Mouse (Mus musculus) embryonic facial prominence, embryonic 14.5 days (tissue): ENCODE measurements around the gene Alpi. TPM values are rescaled to one million over a fixed set of nuclear protein-coding genes. Genes with fewer than 3 reads are reported as not detected.

Experiments
- ATAC-seq: fragments of 200-750 bp; cut with Nextera tagmentation; 2 replicates; pipeline ENCODE4 v1.8.0; 2017; ENCODE audit warnings: low read depth, moderate number of reproducible peaks, moderate TSS enrichment
- DNase-seq: peaks from one replicate; pipeline ENCODE4 v3.0.0-alpha.2; 2015; ENCODE audit warnings: low spot score
- H3K27ac ChIP-seq: fragments of 300-500 bp; sonication (generic); replicated peaks from 2 replicates; pipeline ENCODE4 v1.5.1; 2014; ENCODE audit warnings: low read depth, mild to moderate bottlenecking, low read length, moderate library complexity
- H3K27me3 ChIP-seq: fragments of 300-500 bp; sonication (generic); replicated peaks from 2 replicates; pipeline ENCODE4 v1.6.1; 2014; ENCODE audit warnings: low read length; ENCODE audit not compliant: control insufficient read depth, insufficient read depth
- H3K36me3 ChIP-seq: fragments of 300-500 bp; sonication (generic); 2 replicates; pipeline ENCODE4 v1.6.1; 2014; ENCODE audit warnings: low read length, mixed read lengths; ENCODE audit not compliant: control insufficient read depth, insufficient read depth
- H3K4me1 ChIP-seq: fragments of 300-500 bp; sonication (generic); 2 replicates; pipeline ENCODE4 v1.6.1; 2014; ENCODE audit warnings: antibody characterized with exemption, low read length; ENCODE audit not compliant: control insufficient read depth, insufficient read depth
- H3K4me2 ChIP-seq: fragments of 300-500 bp; sonication (generic); 2 replicates; pipeline ENCODE4 v1.6.1; 2014; ENCODE audit warnings: low read depth, mild to moderate bottlenecking, low read length, moderate library complexity, mixed read lengths
- H3K4me3 ChIP-seq: fragments of 300-500 bp; sonication (generic); 2 replicates; pipeline ENCODE4 v1.5.1; 2014; ENCODE audit warnings: low read depth, mild to moderate bottlenecking, low read length
- H3K9ac ChIP-seq: fragments of 300-500 bp; sonication (generic); 2 replicates; pipeline ENCODE4 v1.6.1; 2014; ENCODE audit warnings: low read depth, mild to moderate bottlenecking, low read length, moderate library complexity, mixed read lengths
- H3K9me3 ChIP-seq: fragments of 300-500 bp; sonication (generic); 2 replicates; pipeline ENCODE4 v1.6.1; 2016; ENCODE audit warnings: low read length; ENCODE audit not compliant: control insufficient read depth
- WGBS: fragments of 180-500 bp; shearing (Covaris S2); extraction: QIAGEN DNeasy Blood & Tissue Kit; methylation state at CpG from one replicate; pipeline ENCODE4 v1.1.7; 2014; 5-methylcytosine and 5-hydroxymethylcytosine counted together
- polyA plus RNA-seq: library from polyadenylated mRNA; unstranded; fragments of >200 nt; fragmentation: Nextera tagmentation; extraction: Ambion mirVana; gene quantifications from 2 replicates; pipeline ENCODE4 v1.2.1, GENCODE M21; 2014

The Alpi gene
- polyA plus RNA-seq, 1 experiment from 2014 or later = not detected

GRCm38 (mm10) chr1:87086964-87087363 is 14.4 kb downstream of the Alpi start:
- Histone ChIP-seq H3K9me3 (no peaks in the 10 kb centered on the region), H3K4me1 (no peaks in the 10 kb centered on the region), H3K36me3 (no peaks in the 10 kb centered on the region), H3K4me3 (no peak overlapping the region), H3K9ac (no peak overlapping the region), H3K27me3 (no peaks in the 10 kb centered on the region), H3K27ac (no peak overlapping the region), H3K4me2 (no peak overlapping the region)
- DNase-seq = no peak
- ATAC-seq = no peak
- WGBS = 69% methylated on average over 11 of the region's 17 CpGs

GRCm38 (mm10) chr1:87086196-87086595 is 15.2 kb downstream of the Alpi start:
- Histone ChIP-seq H3K36me3 (no peaks in the 10 kb centered on the region), H3K4me2 (no peak overlapping the region), H3K9ac (no peak overlapping the region), H3K27me3 (no peaks in the 10 kb centered on the region), H3K27ac (no peak overlapping the region), H3K4me1 (no peaks in the 10 kb centered on the region), H3K9me3 (no peaks in the 10 kb centered on the region), H3K4me3 (no peak overlapping the region)
- 57% methylated on average over 4 of the region's 4 CpGs for WGBS
- DNase-seq = no peak
- ATAC-seq = no peak

- DNase-seq = no peak
- Histone ChIP-seq H3K27ac (no peak overlapping the region), H3K4me3 (no peak overlapping the region), H3K9ac (no peak overlapping the region), H3K4me1 (no peaks in the 10 kb centered on the region), H3K9me3 (no peaks in the 10 kb centered on the region), H3K27me3 (no peaks in the 10 kb centered on the region), H3K4me2 (no peak overlapping the region), H3K36me3 (no peaks in the 10 kb centered on the region)
- WGBS = 70% methylated on average over 8 of the region's 8 CpGs
- no peak for ATAC-seq
These were observed 27.6 kb downstream of the Alpi start for GRCm38 (mm10) chr1:87073776-87074175.

- H3K36me3 ChIP-seq = no peaks in the 10 kb centered on the region
- WGBS = 58% methylated on average over 16 of the region's 16 CpGs
- no peaks in the 10 kb centered on the region for H3K27me3 ChIP-seq
- no peak overlapping the region for H3K27ac ChIP-seq
- ATAC-seq = no peak
- H3K9me3 ChIP-seq = no peaks in the 10 kb centered on the region
- no peak overlapping the region for H3K9ac ChIP-seq
- no peak overlapping the region for H3K4me3 ChIP-seq
- DNase-seq = no peak
- H3K4me2 ChIP-seq = no peak overlapping the region
- H3K4me1 ChIP-seq = no peaks in the 10 kb centered on the region
These were observed 30.7 kb downstream of the Alpi start for GRCm38 (mm10) chr1:87070720-87071119.

- H3K36me3 ChIP-seq = no peaks in the 10 kb centered on the region
- no peak overlapping the region for H3K4me3 ChIP-seq
- H3K4me1 ChIP-seq = no peaks in the 10 kb centered on the region
- no peaks in the 10 kb centered on the region for H3K27me3 ChIP-seq
- no peak overlapping the region for H3K4me2 ChIP-seq
- H3K9me3 ChIP-seq = no peaks in the 10 kb centered on the region
- no peak overlapping the region for H3K27ac ChIP-seq
- ATAC-seq (no peak), DNase-seq (no peak)
- no peak overlapping the region for H3K9ac ChIP-seq
These were observed 40.5 kb downstream of the Alpi start for GRCm38 (mm10) chr1:87060913-87061312.

GRCm38 (mm10) chr1:87059042-87059665 is 42.3 kb downstream of the Alpi start:
- Histone ChIP-seq H3K27ac (no peak overlapping the region), H3K9ac (no peak overlapping the region), H3K36me3 (no peaks in the 10 kb centered on the region), H3K27me3 (no peaks in the 10 kb centered on the region), H3K4me3 (no peak overlapping the region), H3K4me2 (no peak overlapping the region), H3K9me3 (no peaks in the 10 kb centered on the region), H3K4me1 (no peaks in the 10 kb centered on the region)
- WGBS = 77% methylated on average over 8 of the region's 8 CpGs
- ATAC-seq (no peak), DNase-seq (no peak)

GRCm38 (mm10) chr1:87057075-87057474 is 44.3 kb downstream of the Alpi start:
- 0 out of 2 replicates have a peak, but pooled peaks cover under 1% of the 10 kb centered on the region for H3K36me3 ChIP-seq
- no peak for ATAC-seq
- no peaks in the 10 kb centered on the region for H3K27me3 ChIP-seq
- no peak overlapping the region for H3K4me2 ChIP-seq
- 64% methylated on average over 4 of the region's 4 CpGs for WGBS
- no peaks in the 10 kb centered on the region for H3K9me3 ChIP-seq
- H3K9ac ChIP-seq = no peak overlapping the region
- H3K27ac ChIP-seq = no peak overlapping the region
- no peak overlapping the region for H3K4me3 ChIP-seq
- no peaks in the 10 kb centered on the region for H3K4me1 ChIP-seq
- DNase-seq = no peak

GRCm38 (mm10) chr1:87051369-87051768 is 50.0 kb downstream of the Alpi start:
- Histone ChIP-seq H3K36me3 (peaks cover 25% of the 10 kb centered on the region; the same call in 1 of the 2 replicates), H3K9me3 (no peaks in the 10 kb centered on the region), H3K9ac (no peak overlapping the region), H3K27me3 (no peaks in the 10 kb centered on the region), H3K27ac (no peak overlapping the region), H3K4me1 (no peaks in the 10 kb centered on the region), H3K4me3 (no peak overlapping the region), H3K4me2 (no peak overlapping the region)
- no peak for DNase-seq
- ATAC-seq = no peak
- 79% methylated on average over 4 of the region's 4 CpGs for WGBS

GRCm38 (mm10) chr1:87050700-87051099 is 50.7 kb downstream of the Alpi start:
- Histone ChIP-seq H3K4me2 (no peak overlapping the region), H3K9me3 (no peaks in the 10 kb centered on the region), H3K4me3 (no peak overlapping the region), H3K27ac (no peak overlapping the region), H3K9ac (no peak overlapping the region), H3K4me1 (no peaks in the 10 kb centered on the region), H3K36me3 (peaks cover 27% of the 10 kb centered on the region; the same call in 1 of the 2 replicates), H3K27me3 (no peaks in the 10 kb centered on the region)
- ATAC-seq = no peak
- DNase-seq = no peak
- 69% methylated on average over 1 of the region's 1 CpGs for WGBS
